Mouse (Mus musculus) right cerebral cortex, postnatal 14 days (tissue): ENCODE measurements around the gene Ift172.
"Not testable (repeated sequence)": the region's sequence is repeated elsewhere in the genome, so short reads cannot be mapped to it uniquely, and the experiment has no call there.

Source experiments
- DNase-seq: peaks from one replicate; pipeline ENCODE4 v3.0.0; 2022

Gene Ift172

DNA sequence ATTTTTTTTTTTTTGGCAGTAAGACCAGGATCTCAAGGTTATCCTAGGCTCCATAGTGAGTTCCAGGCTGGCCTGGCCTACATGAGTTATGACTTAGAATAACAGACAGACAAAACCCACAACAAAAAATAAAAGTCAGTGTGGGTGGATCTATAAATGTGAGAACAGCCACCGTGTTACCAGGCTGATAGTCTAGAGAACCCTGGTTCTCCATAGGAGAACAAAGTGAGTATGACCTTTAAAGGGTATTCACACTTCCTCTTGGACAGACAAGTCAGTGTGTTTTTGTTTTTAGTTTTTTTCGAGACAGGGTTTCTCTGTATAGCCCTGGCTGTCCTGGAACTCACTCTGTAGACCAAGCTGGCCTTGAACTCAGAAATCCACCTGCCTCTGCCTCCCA, 34.9 kb downstream of the Ift172 start:
- DNase-seq, result no peak

DNA sequence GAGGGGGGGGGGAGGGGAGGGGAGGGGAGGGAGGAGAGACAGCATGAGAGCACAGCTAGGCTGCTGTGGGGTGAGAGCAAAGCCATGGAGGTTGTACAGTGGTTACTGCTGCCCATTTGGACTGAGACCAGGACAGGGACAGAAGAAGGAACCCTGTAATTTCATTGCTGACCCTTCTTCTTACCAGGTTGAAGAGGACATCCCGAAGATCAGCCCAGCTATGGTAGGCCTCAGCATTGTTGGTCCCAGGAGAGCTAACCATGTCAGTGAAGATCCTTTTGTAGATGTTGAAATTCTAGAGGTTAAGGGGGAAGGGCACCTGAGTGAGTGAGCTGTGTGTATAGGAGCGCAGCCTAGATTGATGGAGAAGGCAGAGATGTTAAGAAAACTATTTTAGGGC, 35.5 kb downstream of the Ift172 start:
- no peak for DNase-seq

DNA sequence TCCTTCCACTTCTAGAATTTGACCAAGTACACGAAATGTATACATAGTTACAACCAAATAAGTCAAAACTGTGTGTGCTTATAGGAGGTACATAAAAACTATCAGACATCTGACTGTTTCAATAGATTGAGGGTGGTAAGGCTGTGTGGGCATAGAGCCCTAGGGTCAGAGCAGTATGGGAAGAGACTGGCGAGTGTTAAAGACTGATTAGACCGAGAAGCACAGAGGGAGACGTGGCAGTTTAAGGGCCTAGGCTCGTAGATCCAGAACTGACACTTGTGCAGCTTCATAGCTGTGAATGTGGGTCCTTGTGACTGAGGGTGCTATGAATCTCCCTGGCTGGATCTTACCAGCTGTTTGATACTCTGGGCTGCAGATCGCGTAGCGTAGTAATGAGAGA, 36.0 kb downstream of the Ift172 start:
- no peak for DNase-seq

GRCm38 (mm10) chr5:31254452-31254851, 36.5 kb downstream of the Ift172 start:
- DNase-seq, result no peak

DNA sequence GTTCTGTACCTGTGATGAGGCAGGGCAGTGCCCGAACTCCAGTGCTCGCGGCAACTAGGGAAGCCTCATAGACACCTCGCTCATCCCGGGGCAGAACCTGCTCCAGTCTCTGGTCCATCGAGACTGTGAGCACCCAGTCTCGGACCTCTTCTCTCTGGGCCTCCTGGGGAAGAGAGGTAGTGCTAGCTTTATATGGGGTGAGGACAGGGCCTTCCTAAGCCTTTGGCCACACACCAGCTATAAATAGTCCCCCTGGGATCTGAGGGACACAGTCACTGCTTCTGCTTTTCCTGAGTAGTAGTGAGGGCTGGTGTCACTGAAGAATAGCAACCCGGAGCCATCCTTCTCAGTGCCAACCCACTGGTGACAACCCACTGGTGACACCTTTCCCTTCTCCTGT, 37.1 kb downstream of the Ift172 start:
- no peak for DNase-seq

- no peak for DNase-seq
Measured at GRCm38 (mm10) chr5:31252795-31253545, 37.9 kb downstream of the Ift172 start.

GRCm38 (mm10) chr5:31252151-31252550, 38.8 kb downstream of the Ift172 start:
- no peak for DNase-seq

DNA sequence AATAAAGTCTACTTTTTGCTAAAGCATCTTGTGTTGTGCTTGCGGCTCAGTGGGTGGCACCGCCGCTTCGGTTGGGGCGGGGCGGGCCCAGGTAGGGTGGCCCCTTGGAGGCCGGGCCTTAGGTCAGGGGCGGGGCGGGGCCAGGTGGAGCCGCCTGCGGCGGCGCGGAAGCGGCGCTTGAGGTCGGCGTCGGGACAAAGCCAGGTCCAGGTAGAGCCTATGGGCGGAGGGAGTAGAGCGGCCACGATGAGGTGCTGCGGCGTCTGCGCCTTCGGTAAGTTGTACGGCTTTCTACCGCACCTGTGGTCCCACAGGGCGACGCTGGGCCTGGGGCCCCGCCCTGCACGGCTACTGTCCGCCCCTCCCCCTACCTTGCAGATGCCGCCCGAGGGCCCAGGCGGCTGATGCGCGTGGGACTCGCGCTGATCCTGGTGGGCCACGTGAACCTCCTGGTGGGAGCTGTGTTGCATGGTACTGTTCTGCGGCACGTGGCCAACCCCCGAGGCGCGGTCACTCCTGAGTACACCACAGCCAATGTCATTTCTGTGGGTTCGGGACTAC, 39.3 kb downstream of the Ift172 start, which contains the start of gene Krtcap3:
Gene Krtcap3, plus strand, starts transcription at position 151 of the 561 bp plus-strand sequence.
- peak; percentile 38 for DNase-seq

DNA sequence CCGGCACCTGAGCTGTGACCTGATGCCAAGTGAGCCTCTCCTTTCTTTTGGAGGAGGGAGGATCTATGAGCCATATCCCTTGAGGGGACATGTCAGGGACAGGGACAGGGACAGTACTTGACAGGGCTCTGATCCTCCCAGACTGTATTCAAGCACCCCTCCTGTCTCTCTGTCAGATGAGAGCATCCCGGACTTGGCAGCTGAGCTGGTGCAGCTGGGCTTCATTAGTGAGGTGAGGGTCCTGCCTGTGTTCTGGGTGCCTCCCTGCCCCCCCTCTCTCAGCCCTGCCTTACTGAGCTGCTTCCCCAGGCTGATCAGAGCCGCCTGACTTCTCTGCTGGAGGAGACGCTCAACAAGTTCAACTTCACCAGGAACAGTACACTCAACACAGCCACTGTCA, 40.2 kb downstream of the Ift172 start:
- DNase-seq, result no peak

- no peak for DNase-seq
Measured at GRCm38 (mm10) chr5:31242191-31242590, 48.7 kb downstream of the Ift172 start.

GRCm38 (mm10) chr5:31241522-31242034, 49.3 kb downstream of the Ift172 start:
- DNase-seq, result no peak

DNA sequence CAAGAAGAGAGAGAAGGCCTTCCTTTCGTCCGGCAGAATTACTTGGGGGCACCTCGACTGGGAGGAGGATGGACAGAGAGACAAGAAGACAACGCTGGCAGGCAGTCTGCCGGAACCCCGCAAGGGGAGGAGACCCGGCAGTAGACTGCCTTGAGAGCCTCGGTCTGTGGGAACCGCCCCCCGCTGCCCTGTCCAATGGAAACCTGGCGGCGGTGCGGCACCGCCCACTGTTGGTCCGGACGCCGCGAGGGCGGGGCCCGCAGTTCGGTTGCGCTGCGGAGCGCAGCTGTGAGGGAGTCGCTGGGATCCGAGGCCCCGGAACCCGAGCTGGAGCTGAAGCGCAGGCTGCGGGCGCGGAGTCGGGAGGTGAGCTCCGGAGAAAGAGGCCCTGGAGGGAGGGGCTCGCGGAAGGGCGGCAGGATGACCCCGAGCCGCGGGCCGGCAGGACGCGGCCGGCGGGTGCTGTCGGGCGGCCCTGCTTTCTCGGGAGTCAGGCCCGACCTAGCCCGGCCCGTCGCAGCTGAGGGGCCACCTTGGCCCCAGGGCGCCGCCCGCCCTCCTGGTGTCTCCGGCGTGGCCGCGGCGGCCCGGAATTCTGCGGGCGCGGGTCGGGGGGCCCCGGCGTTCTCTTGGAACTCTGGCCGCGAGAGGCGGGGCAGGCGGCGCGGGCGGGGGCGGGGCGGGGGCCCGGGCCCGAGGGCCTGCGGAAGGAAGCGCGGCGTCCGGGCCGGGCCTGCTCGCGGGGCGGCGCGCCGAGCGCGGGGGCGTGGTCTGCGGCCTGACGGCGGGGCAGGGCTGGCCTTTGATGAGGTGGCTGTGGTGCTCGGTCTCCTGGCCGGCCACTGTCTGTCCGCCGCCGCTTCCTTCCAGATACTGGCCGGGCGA, 50.0 kb downstream of the Ift172 start, which contains the start of the genes Nrbp1 and Gm9970:
Gene Nrbp1, plus strand, starts transcription at position 228 of the 885 bp plus-strand sequence.
Gene Gm9970, minus strand, starts transcription at position 596 of the 885 bp plus-strand sequence.
- DNase-seq, result peak; percentile 94

DNA sequence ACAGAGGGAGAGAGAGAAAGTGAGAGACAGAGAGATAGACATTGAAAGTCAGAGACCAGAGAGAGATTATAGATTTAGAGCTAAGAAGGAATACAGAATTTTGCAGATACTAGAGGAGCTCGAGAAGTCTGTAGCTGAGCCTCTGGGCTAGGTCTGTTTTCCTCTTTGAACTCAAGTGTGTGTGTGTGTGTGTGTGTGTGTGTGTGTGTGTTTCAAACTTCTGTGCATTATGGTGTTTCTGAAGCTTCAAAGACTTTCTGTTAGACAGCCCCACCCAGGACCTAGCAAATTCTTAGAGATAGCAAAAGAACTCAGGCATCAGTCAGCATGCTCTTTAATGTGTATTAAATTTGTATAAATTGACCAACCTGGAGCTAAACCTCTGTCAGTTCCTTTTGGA, 64.3 kb downstream of the Ift172 start:
- DNase-seq, result no peak

GRCm38 (mm10) chr5:31222696-31223095, 68.2 kb downstream of the Ift172 start:
- DNase-seq, result peak; percentile 16

- peak; percentile 40 for DNase-seq
Measured at GRCm38 (mm10) chr5:31221304-31221945, 69.5 kb downstream of the Ift172 start.

- peak; percentile 98 for DNase-seq
Measured at GRCm38 (mm10) chr5:31220448-31221303, 70.2 kb downstream of the Ift172 start, which contains the start of gene Ppm1g. TSS of gene Ppm1g (minus strand) at chr5:31220687.

- DNase-seq, result peak; percentile 62
Measured at GRCm38 (mm10) chr5:31219911-31220447, 70.9 kb downstream of the Ift172 start.

DNA sequence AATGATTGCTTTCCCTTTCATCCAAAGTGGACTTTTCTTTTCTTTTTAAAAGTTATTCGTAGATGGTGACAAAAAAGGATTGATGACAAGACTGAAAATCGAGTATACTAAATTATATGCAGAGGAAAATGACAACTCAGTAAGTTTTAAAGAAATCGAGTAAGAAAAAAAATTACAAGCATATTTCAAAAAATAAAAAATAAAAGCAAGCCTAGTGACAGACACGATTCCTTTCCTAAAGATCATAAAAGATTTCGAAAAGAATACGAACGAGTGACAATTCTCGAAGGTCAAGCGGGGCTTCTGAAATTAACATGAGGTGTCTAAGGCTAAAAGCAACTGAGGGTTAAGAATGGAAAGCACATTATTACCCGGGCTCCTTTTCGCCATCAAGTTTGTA, 71.4 kb downstream of the Ift172 start:
- DNase-seq, result no peak

DNA sequence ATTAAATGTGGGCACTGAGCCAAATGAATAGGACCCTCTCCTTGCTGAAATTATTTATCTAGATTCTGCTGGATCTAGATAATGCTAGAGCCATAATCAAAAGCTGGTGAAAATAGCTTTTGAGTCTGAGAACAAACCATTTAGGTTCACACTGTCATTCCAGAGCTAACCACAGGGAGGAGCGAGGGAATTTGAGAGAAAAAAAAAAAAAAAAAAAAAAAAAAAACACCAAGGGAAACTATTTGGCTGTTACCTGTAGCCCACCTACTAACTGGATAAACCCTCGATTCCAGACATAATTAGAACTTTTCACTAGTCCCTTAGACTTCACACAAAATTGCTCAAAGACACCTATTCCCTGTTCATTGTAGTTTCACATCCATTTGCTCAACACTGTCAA, 71.8 kb downstream of the Ift172 start:
- DNase-seq, result no peak

DNA sequence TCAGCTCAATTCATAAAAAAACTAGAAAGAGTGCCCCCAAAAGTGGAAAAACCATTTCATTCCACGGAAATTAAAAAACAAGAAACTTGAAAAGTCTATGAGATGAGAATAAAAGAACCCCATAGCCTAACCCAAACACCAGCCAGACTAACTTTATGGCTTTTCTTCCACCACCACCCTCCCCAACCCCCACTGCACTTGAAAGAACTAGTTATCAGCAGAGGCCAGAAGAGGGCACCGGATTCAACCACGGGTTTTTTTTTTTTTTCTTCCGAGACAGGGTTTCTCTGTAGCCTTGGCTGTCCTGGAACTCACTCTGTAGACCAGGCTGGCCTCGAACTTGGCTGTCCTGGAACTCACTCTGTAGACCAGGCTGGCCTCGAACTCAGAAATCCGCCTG, 72.6 kb downstream of the Ift172 start:
- no peak for DNase-seq

GRCm38 (mm10) chr5:31216554-31216953, 74.4 kb downstream of the Ift172 start:
- DNase-seq, result not testable (repeated sequence)
